Mouse (Mus musculus) lung, adult 2 months (tissue): ENCODE data around the gene Sumo1.

ENCODE experiments used
- CTCF ChIP-seq: fragments of 200-500 bp; IDR thresholded peaks from 2 replicates; pipeline ENCODE4 v1.5.1; 2011; ENCODE audit warnings: mild to moderate bottlenecking, low read length, control low read depth; ENCODE audit not compliant: insufficient read depth
- POLR2A ChIP-seq: fragments of 200-500 bp; IDR thresholded peaks from 2 replicates; pipeline ENCODE4 v1.6.1; 2011; ENCODE audit warnings: low read depth, mild to moderate bottlenecking, control low read depth, low read length, borderline replicate concordance; ENCODE audit errors: extremely low read depth

- TF ChIP-seq CTCF (no peak), POLR2A (no peak)
Measured at GRCm38 (mm10) chr1:59540537-59541148, 130.0 kb downstream of the Sumo1 start.
